Mouse (Mus musculus) intestine, postnatal 0 days (tissue): ENCODE measurements around the gene Abca13. TPM values are rescaled to one million over a fixed set of nuclear protein-coding genes. Genes with fewer than 3 reads are reported as not detected.
A peak's percentile ranks its signal among the peaks of the same experiment; 100 is the strongest.
"Not testable (repeated sequence)": the region's sequence is repeated elsewhere in the genome, so short reads cannot be mapped to it uniquely, and the experiment has no call there.

Experiments
- ATAC-seq: fragments of 200-750 bp; cut with Nextera tagmentation; 2 replicates; pipeline ENCODE4 v1.8.0; 2017; ENCODE audit warnings: mild to moderate bottlenecking, moderate TSS enrichment, moderate library complexity
- H3K27ac ChIP-seq: fragments of 300-500 bp; sonication (generic); 2 replicates; pipeline ENCODE4 v1.5.1; 2014; ENCODE audit warnings: mild to moderate bottlenecking, low read depth, low read length, moderate library complexity
- H3K27me3 ChIP-seq: fragments of 300-500 bp; sonication (generic); replicated peaks from 2 replicates; pipeline ENCODE4 v1.6.1; 2014; ENCODE audit warnings: low read length, mixed read lengths; ENCODE audit not compliant: control insufficient read depth, insufficient read depth
- H3K36me3 ChIP-seq: fragments of 300-500 bp; sonication (generic); 2 replicates; pipeline ENCODE4 v1.6.1; 2014; ENCODE audit warnings: mild to moderate bottlenecking, moderate library complexity; ENCODE audit not compliant: control insufficient read depth, insufficient read depth
- H3K4me1 ChIP-seq: fragments of 300-500 bp; sonication (generic); replicated peaks from 2 replicates; pipeline ENCODE4 v1.6.1; 2014; ENCODE audit warnings: antibody characterized with exemption, low read length, mixed read lengths; ENCODE audit not compliant: control insufficient read depth, insufficient read depth
- H3K4me2 ChIP-seq: fragments of 300-500 bp; sonication (generic); replicated peaks from 2 replicates; pipeline ENCODE4 v1.6.1; 2014; ENCODE audit warnings: low read depth, mild to moderate bottlenecking, moderate library complexity
- H3K4me3 ChIP-seq: fragments of 300-500 bp; sonication (generic); 2 replicates; pipeline ENCODE4 v1.5.1; 2014; ENCODE audit warnings: low read depth, low read length
- H3K9ac ChIP-seq: fragments of 300-500 bp; sonication (generic); 2 replicates; pipeline ENCODE4 v1.6.1; 2014; ENCODE audit warnings: mild to moderate bottlenecking, low read depth, low read length
- H3K9me3 ChIP-seq: fragments of 300-500 bp; sonication (generic); 2 replicates; pipeline ENCODE4 v1.6.1; 2016; ENCODE audit warnings: mixed run types; ENCODE audit not compliant: control insufficient read depth
- CTCF ChIP-seq: sonication (generic); IDR thresholded peaks from 2 replicates; pipeline ENCODE4 v1.5.1; 2016; ENCODE audit warnings: low read depth, mild to moderate bottlenecking, control low read depth, antibody characterized with exemption, moderate library complexity
- WGBS: fragments of 180-500 bp; shearing (Covaris S2); extraction: QIAGEN DNeasy Blood & Tissue Kit; methylation state at CpG from one replicate; pipeline ENCODE4 v1.1.7; 2014; 5-methylcytosine and 5-hydroxymethylcytosine counted together
- polyA plus RNA-seq: library from polyadenylated mRNA; unstranded; fragments of >200 nt; fragmentation: Nextera tagmentation; extraction: Ambion mirVana; gene quantifications from 2 replicates; pipeline ENCODE4 v1.2.1, GENCODE M21; 2015

Gene Abca13
- polyA plus RNA-seq, 1 experiment from 2014 or later = 0.86 TPM

- peak; percentile 95 for TF ChIP-seq CTCF
- Histone ChIP-seq H3K4me2 (no peak overlapping the region), H3K4me1 (no peaks in the 10 kb centered on the region), H3K27me3 (no peaks in the 10 kb centered on the region), H3K36me3 (no peaks in the 10 kb centered on the region), H3K9ac (no peak overlapping the region), H3K9me3 (no peaks in the 10 kb centered on the region), H3K27ac (no peak overlapping the region), H3K4me3 (no peak overlapping the region)
- peak; percentile 45; the same call in 1 of the 2 replicates for ATAC-seq
- WGBS = 34% methylated on average over 6 of the region's 6 CpGs
Measured at GRCm38 (mm10) chr11:9317076-9317929, 125.6 kb downstream of the Abca13 start.

- Histone ChIP-seq H3K4me1 (no peaks in the 10 kb centered on the region), H3K27ac (no peak overlapping the region), H3K27me3 (no peaks in the 10 kb centered on the region), H3K4me3 (no peak overlapping the region), H3K9ac (no peak overlapping the region), H3K9me3 (no peaks in the 10 kb centered on the region), H3K36me3 (no peaks in the 10 kb centered on the region), H3K4me2 (no peak overlapping the region)
- no peak for ATAC-seq
- 83% methylated on average over 3 of the region's 3 CpGs for WGBS
- no peak for TF ChIP-seq CTCF
Measured at GRCm38 (mm10) chr11:9338151-9338550, 146.4 kb downstream of the Abca13 start.

- no peaks in the 10 kb centered on the region for H3K36me3 ChIP-seq
- H3K27me3 ChIP-seq = no peaks in the 10 kb centered on the region
- no peak overlapping the region for H3K4me2 ChIP-seq
- H3K4me1 ChIP-seq = no peaks in the 10 kb centered on the region
- no peak for ATAC-seq
- peak; percentile 52 for TF ChIP-seq CTCF
- H3K27ac ChIP-seq = no peak overlapping the region
- no peak overlapping the region for H3K4me3 ChIP-seq
- WGBS = 46% methylated on average over 3 of the region's 3 CpGs
- H3K9me3 ChIP-seq = no peaks in the 10 kb centered on the region
- H3K9ac ChIP-seq = no peak overlapping the region
Measured at GRCm38 (mm10) chr11:9347724-9348123, 156.0 kb downstream of the Abca13 start.

GRCm38 (mm10) chr11:9373160-9373559 is 181.4 kb downstream of the Abca13 start:
- Histone ChIP-seq H3K27me3 (no peaks in the 10 kb centered on the region), H3K4me2 (no peak overlapping the region), H3K9ac (no peak overlapping the region), H3K36me3 (no peaks in the 10 kb centered on the region), H3K27ac (no peak overlapping the region), H3K4me1 (no peaks in the 10 kb centered on the region), H3K9me3 (no peaks in the 10 kb centered on the region), H3K4me3 (no peak overlapping the region)
- no peak for ATAC-seq
- TF ChIP-seq CTCF = no peak
- WGBS = 56% methylated on average over 5 of the region's 5 CpGs

- H3K4me2 ChIP-seq, H3K4me1 ChIP-seq, H3K9ac ChIP-seq, H3K9me3 ChIP-seq, H3K27me3 ChIP-seq, H3K4me3 ChIP-seq, H3K27ac ChIP-seq, H3K36me3 ChIP-seq, ATAC-seq: not testable (repeated sequence)
- WGBS = 77% methylated on average over 5 of the region's 5 CpGs
Measured at GRCm38 (mm10) chr11:9374426-9374825, 182.7 kb downstream of the Abca13 start.

GRCm38 (mm10) chr11:9388520-9388919 is 196.8 kb downstream of the Abca13 start:
- no peaks in the 10 kb centered on the region for H3K4me1 ChIP-seq
- no peak overlapping the region for H3K4me3 ChIP-seq
- no peak overlapping the region for H3K9ac ChIP-seq
- no peaks in the 10 kb centered on the region for H3K27me3 ChIP-seq
- ATAC-seq = no peak
- H3K36me3 ChIP-seq = no peaks in the 10 kb centered on the region
- H3K9me3 ChIP-seq = no peaks in the 10 kb centered on the region
- WGBS = 77% methylated on average over 1 of the region's 1 CpGs
- H3K27ac ChIP-seq = no peak overlapping the region
- TF ChIP-seq CTCF = no peak
- no peak overlapping the region for H3K4me2 ChIP-seq
